Mouse (Mus musculus) stomach, embryonic 15.5 days (tissue): ENCODE data around the gene C87414. TPM values are rescaled to one million over a fixed set of nuclear protein-coding genes. Genes with fewer than 3 reads are reported as not detected.
"Not testable (repeated sequence)": the region's sequence is repeated elsewhere in the genome, so short reads cannot be mapped to it uniquely, and the experiment has no call there.

ENCODE experiments used
- ATAC-seq: fragments of 200-750 bp; cut with Nextera tagmentation; 2 replicates; pipeline ENCODE4 v1.8.0; 2017; ENCODE audit warnings: low read depth, moderate number of reproducible peaks, moderate TSS enrichment; ENCODE audit not compliant: insufficient read depth, low FRiP score
- H3K27ac ChIP-seq: fragments of 300-500 bp; sonication (generic); 2 replicates; pipeline ENCODE4 v1.5.1; 2015; ENCODE audit warnings: mild to moderate bottlenecking, inconsistent platforms
- H3K27me3 ChIP-seq: fragments of 300-500 bp; sonication (generic); replicated peaks from 2 replicates; pipeline ENCODE4 v1.6.1; 2015; ENCODE audit warnings: inconsistent platforms
- H3K36me3 ChIP-seq: fragments of 300-500 bp; sonication (generic); 2 replicates; pipeline ENCODE4 v1.6.1; 2015; ENCODE audit warnings: inconsistent platforms
- H3K4me1 ChIP-seq: fragments of 300-500 bp; sonication (generic); 2 replicates; pipeline ENCODE4 v1.6.1; 2015; ENCODE audit warnings: inconsistent platforms
- H3K4me2 ChIP-seq: fragments of 300-500 bp; sonication (generic); 2 replicates; pipeline ENCODE4 v1.6.1; 2015; ENCODE audit warnings: mild to moderate bottlenecking, inconsistent platforms
- H3K4me3 ChIP-seq: fragments of 300-500 bp; sonication (generic); replicated peaks from 2 replicates; pipeline ENCODE4 v1.5.1; 2015; ENCODE audit warnings: inconsistent platforms
- H3K9ac ChIP-seq: fragments of 300-500 bp; sonication (generic); 2 replicates; pipeline ENCODE4 v1.6.1; 2015; ENCODE audit warnings: inconsistent platforms
- H3K9me3 ChIP-seq: fragments of 300-500 bp; sonication (generic); 2 replicates; pipeline ENCODE4 v1.6.1; 2016; ENCODE audit warnings: inconsistent platforms
- WGBS: fragments of 180-500 bp; shearing (Covaris S2); methylation state at CpG from one replicate; pipeline ENCODE4 v1.1.7; 2015; 5-methylcytosine and 5-hydroxymethylcytosine counted together
- polyA plus RNA-seq: library from polyadenylated mRNA; unstranded; fragments of >200 nt; fragmentation: Nextera tagmentation; extraction: Ambion mirVana; gene quantifications from 2 replicates; pipeline ENCODE4 v1.2.1, GENCODE M21; 2015

C87414 gene
- polyA plus RNA-seq, result not detected in 2 replicates

DNA sequence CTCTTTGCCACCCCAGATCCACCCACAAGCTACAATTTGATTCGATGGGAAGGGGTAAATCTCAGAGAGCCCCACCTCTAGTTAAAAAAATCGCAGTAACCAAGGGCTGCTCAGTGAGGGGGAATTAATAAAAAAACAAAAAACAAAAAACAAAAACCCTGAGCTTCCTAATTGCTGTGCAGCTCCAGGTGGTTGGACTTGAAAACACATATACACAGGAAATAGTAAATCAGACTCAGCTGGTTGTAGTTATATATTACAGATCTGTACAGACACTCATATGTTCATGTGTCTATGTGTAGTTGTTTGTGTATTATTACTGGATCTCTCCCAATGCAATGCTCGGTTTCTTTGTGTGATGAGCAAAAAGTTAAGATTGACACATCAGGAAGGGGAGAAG, at the start of gene C87414:
TSS of gene C87414 (minus strand) at position 101 of the 400 bp plus-strand sequence.
- H3K27me3 ChIP-seq, H3K4me3 ChIP-seq, H3K9ac ChIP-seq, H3K4me2 ChIP-seq, H3K9me3 ChIP-seq, ATAC-seq, H3K4me1 ChIP-seq, H3K36me3 ChIP-seq, H3K27ac ChIP-seq: not testable (repeated sequence)
- 57% methylated on average over 1 of the region's 3 CpGs for WGBS

GRCm38 (mm10) chr5:93684661-93685060, 13.3 kb upstream of the C87414 start:
- not testable (repeated sequence) for H3K4me2 ChIP-seq, H3K27me3 ChIP-seq, H3K27ac ChIP-seq, H3K4me1 ChIP-seq, H3K36me3 ChIP-seq, H3K9ac ChIP-seq, H3K4me3 ChIP-seq, H3K9me3 ChIP-seq, ATAC-seq
- 69% methylated on average over 3 of the region's 3 CpGs for WGBS

Other genes with a start within 250 kb of the C87414 start
- gene Gm16427, start 131.4 kb downstream of the C87414 start, polyA plus RNA-seq, result not detected in 2 replicates
- not detected in 2 replicates for gene Gm7792, start 172.2 kb upstream of the C87414 start, polyA plus RNA-seq